Mouse (Mus musculus) small intestine, adult 2 months (tissue): Measurements from ENCODE around the gene Acsl3.

ENCODE experiments used
- CTCF ChIP-seq: fragments of 200-500 bp; IDR thresholded peaks from 2 replicates; pipeline ENCODE4 v1.5.1; 2012; ENCODE audit warnings: low read depth, mild to moderate bottlenecking, control low read depth, inconsistent platforms, low read length, moderate library complexity, mixed read lengths; ENCODE audit not compliant: insufficient replicate concordance, insufficient read length; ENCODE audit errors: extremely low read depth
- POLR2A ChIP-seq: fragments of 200-500 bp; IDR thresholded peaks from 2 replicates; pipeline ENCODE4 v1.6.1; 2012; ENCODE audit warnings: low read depth, mild to moderate bottlenecking, control low read depth, inconsistent platforms, low read length, moderate library complexity

DNA sequence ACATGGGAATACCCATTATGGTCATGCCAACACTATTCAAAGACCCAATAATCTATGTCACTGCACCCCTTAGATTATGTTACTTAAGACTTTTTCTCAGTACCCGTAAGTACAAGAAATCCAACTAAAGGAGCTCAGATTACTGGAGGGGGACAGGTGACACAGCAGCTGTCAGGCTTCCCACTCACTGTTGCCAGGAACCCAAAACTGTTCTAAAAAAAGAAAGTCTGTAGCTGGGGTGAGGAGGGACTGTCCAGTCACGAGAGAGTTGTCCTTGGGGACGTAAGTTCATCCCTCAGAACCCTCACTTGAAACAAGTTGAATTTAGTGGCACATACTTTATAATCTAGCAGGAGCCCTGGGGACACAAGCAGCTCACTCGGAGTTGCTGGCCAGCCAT is 46.6 kb upstream of the Acsl3 start:
- no peak for TF ChIP-seq CTCF
- TF ChIP-seq POLR2A = no peak
